Mouse (Mus musculus) stomach, postnatal 0 days (tissue): ENCODE results near the gene 4931428L18Rik. TPM values are rescaled to one million over a fixed set of nuclear protein-coding genes. Genes with fewer than 3 reads are reported as not detected.
A peak's percentile ranks its signal among the peaks of the same experiment; 100 is the strongest.

Experiments used
- ATAC-seq: fragments of 200-750 bp; cut with Nextera tagmentation; 2 replicates; pipeline ENCODE4 v1.8.0; 2017; ENCODE audit not compliant: low FRiP score, low TSS enrichment
- DNase-seq: peaks from one replicate; pipeline ENCODE4 v3.0.0-alpha.2; 2016; ENCODE audit warnings: low spot score
- H3K27ac ChIP-seq: fragments of 300-500 bp; sonication (generic); replicated peaks from 2 replicates; pipeline ENCODE4 v1.5.1; 2014; ENCODE audit warnings: mild to moderate bottlenecking, control low read depth
- H3K27me3 ChIP-seq: fragments of 300-500 bp; sonication (generic); 2 replicates; pipeline ENCODE4 v1.6.1; 2014; ENCODE audit warnings: low read length; ENCODE audit not compliant: control insufficient read depth, insufficient read depth
- H3K36me3 ChIP-seq: fragments of 300-500 bp; sonication (generic); 2 replicates; pipeline ENCODE4 v1.6.1; 2014; ENCODE audit warnings: low read length, mixed read lengths; ENCODE audit not compliant: control insufficient read depth, insufficient read depth
- H3K4me1 ChIP-seq: fragments of 300-500 bp; sonication (generic); replicated peaks from 2 replicates; pipeline ENCODE4 v1.6.1; 2014; ENCODE audit warnings: antibody characterized with exemption; ENCODE audit not compliant: control insufficient read depth, insufficient read depth
- H3K4me2 ChIP-seq: fragments of 300-500 bp; sonication (generic); replicated peaks from 2 replicates; pipeline ENCODE4 v1.6.1; 2014; ENCODE audit warnings: low read depth, mild to moderate bottlenecking, control low read depth, moderate library complexity
- H3K4me3 ChIP-seq: fragments of 300-500 bp; sonication (generic); 2 replicates; pipeline ENCODE4 v1.5.1; 2014; ENCODE audit warnings: low read depth, low read length, control low read depth
- H3K9ac ChIP-seq: fragments of 300-500 bp; sonication (generic); 2 replicates; pipeline ENCODE4 v1.6.1; 2014; ENCODE audit warnings: mild to moderate bottlenecking, low read length, control low read depth, mixed read lengths
- H3K9me3 ChIP-seq: fragments of 300-500 bp; sonication (generic); 2 replicates; pipeline ENCODE4 v1.6.1; 2016; ENCODE audit warnings: low read length; ENCODE audit not compliant: control insufficient read depth
- CTCF ChIP-seq: IDR thresholded peaks from 2 replicates; pipeline ENCODE4 v1.5.1; 2016; ENCODE audit warnings: antibody characterized with exemption, low read depth, mild to moderate bottlenecking, moderate library complexity
- EP300 ChIP-seq: optimal IDR thresholded peaks from 2 replicates; pipeline ENCODE3; 2016; ENCODE audit warnings: antibody characterized with exemption
- WGBS: fragments of 180-500 bp; shearing (Covaris S2); extraction: QIAGEN DNeasy Blood & Tissue Kit; methylation state at CpG from one replicate; pipeline ENCODE4 v1.1.7; 2014; 5-methylcytosine and 5-hydroxymethylcytosine counted together
- polyA plus RNA-seq: library from polyadenylated mRNA; unstranded; fragments of >200 nt; fragmentation: Nextera tagmentation; extraction: Ambion mirVana; gene quantifications from 2 replicates; pipeline ENCODE4 v1.2.1, GENCODE M21; 2015

The 4931428L18Rik gene
- polyA plus RNA-seq, 1 experiment from 2014 or later = 0.16 TPM

GRCm38 (mm10) chr1:31143571-31143970 lies 78.9 kb downstream of the 4931428L18Rik start:
- no peak overlapping the region for H3K9ac ChIP-seq
- no peaks in the 10 kb centered on the region for H3K36me3 ChIP-seq
- DNase-seq = no peak
- TF ChIP-seq EP300 = no peak
- no peak for TF ChIP-seq CTCF
- no peaks in the 10 kb centered on the region for H3K9me3 ChIP-seq
- no peak overlapping the region for H3K27ac ChIP-seq
- H3K4me1 ChIP-seq = no peaks in the 10 kb centered on the region
- WGBS = 58% methylated on average over 2 of the region's 2 CpGs
- H3K4me2 ChIP-seq = no peak overlapping the region
- H3K27me3 ChIP-seq = no peaks in the 10 kb centered on the region
- peak; percentile 78 for ATAC-seq
- no peak overlapping the region for H3K4me3 ChIP-seq

DNA sequence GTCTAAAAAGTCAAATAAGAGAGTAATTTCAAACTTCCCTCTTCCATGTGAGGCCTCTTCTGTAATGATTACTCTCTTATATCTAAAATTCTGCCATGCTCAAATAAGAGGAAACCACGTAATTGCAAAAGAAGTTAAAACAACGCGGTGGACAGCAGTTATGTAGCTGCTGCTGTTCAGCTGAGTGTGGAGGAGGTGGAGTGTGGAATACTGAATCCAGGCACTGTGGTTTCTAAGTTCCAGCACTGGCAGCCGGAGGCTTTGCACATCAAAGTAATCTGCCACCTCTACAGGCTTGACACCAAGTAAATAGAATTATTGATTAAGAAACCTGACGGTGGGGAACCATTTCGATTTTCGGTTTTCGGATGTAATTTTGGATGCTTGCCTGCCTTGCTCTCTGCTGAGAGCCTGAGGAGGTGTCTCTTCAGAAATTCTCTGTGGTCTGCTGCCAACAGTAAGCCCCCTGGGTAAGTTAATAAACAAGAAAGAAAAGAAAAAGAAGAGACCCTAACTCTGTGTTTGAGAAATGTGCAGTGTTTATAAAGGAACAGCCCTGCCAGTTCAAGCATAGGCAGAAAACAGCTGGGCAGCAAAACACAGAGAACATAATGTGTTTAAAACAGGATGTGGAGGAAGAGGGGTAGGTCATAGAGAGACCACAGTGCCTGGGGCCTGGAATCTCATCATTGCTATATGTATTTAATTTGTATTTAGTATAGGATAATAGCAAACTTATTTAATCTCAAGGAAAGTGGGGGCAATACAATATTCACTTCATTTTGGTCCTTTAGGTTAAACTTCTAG lies 80.0 kb downstream of the 4931428L18Rik start:
- Histone ChIP-seq H3K9ac (no peak overlapping the region), H3K27me3 (no peaks in the 10 kb centered on the region), H3K4me1 (no peaks in the 10 kb centered on the region), H3K36me3 (no peaks in the 10 kb centered on the region), H3K27ac (no peak overlapping the region), H3K9me3 (no peaks in the 10 kb centered on the region), H3K4me2 (peak overlapping the region; percentile 18; the same call in 1 of the 2 replicates), H3K4me3 (no peak overlapping the region)
- no peak for TF ChIP-seq CTCF
- no peak for TF ChIP-seq EP300
- ATAC-seq (no peak), DNase-seq (no peak)
- WGBS = 16% methylated on average over 8 of the region's 8 CpGs

DNA sequence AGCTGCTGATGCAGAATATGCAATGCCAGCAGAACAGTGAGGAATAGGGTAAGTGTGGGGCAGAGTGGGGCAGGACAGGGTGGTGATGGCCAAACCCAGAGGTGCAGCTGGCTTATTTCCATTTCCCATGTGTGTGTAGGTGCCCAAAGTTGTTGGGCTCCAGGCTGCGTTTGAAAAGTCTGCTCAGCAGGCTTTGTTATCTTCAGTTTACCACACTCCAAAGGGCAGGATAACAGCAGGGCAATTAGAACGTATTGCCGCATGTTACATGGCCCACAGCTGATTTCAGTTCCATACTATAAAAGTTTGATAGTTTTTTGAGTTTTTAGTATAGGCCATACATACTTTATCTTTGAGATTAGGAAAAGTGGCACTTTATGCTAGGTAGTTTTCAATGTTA lies 84.1 kb downstream of the 4931428L18Rik start:
- Histone ChIP-seq H3K4me2 (no peak overlapping the region), H3K9me3 (no peaks in the 10 kb centered on the region), H3K27me3 (no peaks in the 10 kb centered on the region), H3K9ac (no peak overlapping the region), H3K4me1 (no peaks in the 10 kb centered on the region), H3K4me3 (no peak overlapping the region), H3K27ac (no peak overlapping the region), H3K36me3 (no peaks in the 10 kb centered on the region)
- ATAC-seq (peak; percentile 53; the same call in 1 of the 2 replicates), DNase-seq (peak; percentile 37)
- 59% methylated on average over 3 of the region's 3 CpGs for WGBS
- TF ChIP-seq EP300 (no peak), CTCF (no peak)

DNA sequence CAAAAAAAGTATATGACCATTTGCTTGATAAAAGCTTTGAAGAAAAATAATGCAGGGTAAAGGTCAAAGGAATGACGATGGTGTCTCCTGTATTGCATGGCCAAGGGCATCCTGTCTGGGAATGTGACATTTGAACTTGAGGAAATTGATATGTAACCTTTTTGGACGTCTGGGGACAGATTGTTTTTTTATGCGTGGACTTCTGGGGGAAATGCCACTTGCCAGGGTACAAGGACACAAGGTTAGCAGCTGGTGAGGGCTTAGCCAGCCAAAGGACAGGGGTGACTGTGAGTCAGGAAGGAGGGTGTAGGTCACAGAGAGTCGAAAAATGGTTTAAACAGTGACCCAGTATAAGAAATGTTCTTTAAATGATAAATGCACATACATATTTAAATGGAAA lies 109.0 kb downstream of the 4931428L18Rik start:
- no peak overlapping the region for H3K4me3 ChIP-seq
- ATAC-seq (no peak), DNase-seq (no peak)
- H3K27me3 ChIP-seq = no peaks in the 10 kb centered on the region
- H3K4me2 ChIP-seq = no peak overlapping the region
- no peaks in the 10 kb centered on the region for H3K9me3 ChIP-seq
- no peak overlapping the region for H3K27ac ChIP-seq
- TF ChIP-seq CTCF (no peak), EP300 (no peak)
- H3K36me3 ChIP-seq = no peaks in the 10 kb centered on the region
- WGBS = 61% methylated on average over 4 of the region's 4 CpGs
- H3K9ac ChIP-seq = no peak overlapping the region
- H3K4me1 ChIP-seq = no peaks in the 10 kb centered on the region

GRCm38 (mm10) chr1:31107961-31108360 lies 114.5 kb downstream of the 4931428L18Rik start:
- 87% methylated on average over 3 of the region's 3 CpGs for WGBS
- no peak for TF ChIP-seq CTCF
- no peak for TF ChIP-seq EP300
- H3K27me3 ChIP-seq = no peaks in the 10 kb centered on the region

DNA sequence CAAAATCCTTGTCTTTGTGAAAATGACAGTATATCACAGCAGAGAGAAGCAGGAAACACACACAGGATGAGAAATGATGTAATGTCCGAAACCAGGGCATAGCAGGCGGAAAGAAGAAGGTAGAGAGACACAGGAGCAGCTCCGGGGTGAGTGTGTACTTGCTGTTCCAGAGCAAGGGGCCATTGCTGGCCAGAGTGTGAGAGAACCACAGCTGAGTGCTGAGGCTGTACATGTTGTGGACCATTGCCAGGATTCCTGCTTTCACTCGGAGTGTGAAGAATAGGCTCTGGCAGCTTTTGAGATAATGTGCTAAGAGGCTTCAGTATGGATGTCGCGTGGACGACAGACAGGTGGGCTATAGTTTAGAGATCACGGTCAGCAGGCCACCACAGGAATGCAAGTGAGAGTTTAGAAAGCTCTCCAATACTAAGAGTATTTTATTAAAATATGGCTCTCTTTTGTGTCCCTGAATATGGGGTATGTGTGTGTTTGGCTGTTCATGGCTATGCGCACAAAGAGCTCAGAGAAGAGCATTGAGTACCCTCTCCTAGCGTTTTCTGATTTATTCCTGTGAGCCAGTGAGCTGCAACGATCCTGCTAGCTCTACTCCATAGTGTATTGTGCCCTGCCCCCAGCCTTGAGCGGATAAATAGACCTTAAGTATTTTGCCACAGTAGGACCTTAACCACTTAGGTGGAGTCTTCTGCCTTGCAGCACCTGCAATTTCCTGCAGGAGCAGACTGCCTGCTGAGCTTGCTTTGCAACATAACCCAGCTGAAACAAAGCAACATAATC lies 119.4 kb downstream of the 4931428L18Rik start:
- no peaks in the 10 kb centered on the region for H3K9me3 ChIP-seq
- no peak overlapping the region for H3K4me3 ChIP-seq
- TF ChIP-seq CTCF = no peak
- H3K4me2 ChIP-seq = no peak overlapping the region
- H3K9ac ChIP-seq = no peak overlapping the region
- H3K36me3 ChIP-seq = no peaks in the 10 kb centered on the region
- no peaks in the 10 kb centered on the region for H3K27me3 ChIP-seq
- DNase-seq (peak; percentile 18), ATAC-seq (peak; percentile 49; the same call in 1 of the 2 replicates)
- H3K4me1 ChIP-seq = no peaks in the 10 kb centered on the region
- H3K27ac ChIP-seq = peak overlapping the region; percentile 63
- WGBS = 42% methylated on average over 12 of the region's 12 CpGs

More at GRCm38 (mm10) chr1:31107961-31108360, 114.5 kb downstream of the 4931428L18Rik start:
- no peaks in the 10 kb centered on the region for H3K36me3 ChIP-seq
- H3K4me1 ChIP-seq = no peaks in the 10 kb centered on the region
- H3K9ac ChIP-seq = no peak overlapping the region
- H3K9me3 ChIP-seq = no peaks in the 10 kb centered on the region
- no peak overlapping the region for H3K4me3 ChIP-seq
- H3K27ac ChIP-seq = no peak overlapping the region
- no peak for DNase-seq
- ATAC-seq = no peak
- no peak overlapping the region for H3K4me2 ChIP-seq
